Mouse (Mus musculus): ENCODE measurements at regions not wholly inside any gene's neighbourhood (a gene's known extent, or its start where the extent isn't known, plus 50 kb on each side); places are given as distances from the start of the nearest gene placed in this dataset.

DNA sequence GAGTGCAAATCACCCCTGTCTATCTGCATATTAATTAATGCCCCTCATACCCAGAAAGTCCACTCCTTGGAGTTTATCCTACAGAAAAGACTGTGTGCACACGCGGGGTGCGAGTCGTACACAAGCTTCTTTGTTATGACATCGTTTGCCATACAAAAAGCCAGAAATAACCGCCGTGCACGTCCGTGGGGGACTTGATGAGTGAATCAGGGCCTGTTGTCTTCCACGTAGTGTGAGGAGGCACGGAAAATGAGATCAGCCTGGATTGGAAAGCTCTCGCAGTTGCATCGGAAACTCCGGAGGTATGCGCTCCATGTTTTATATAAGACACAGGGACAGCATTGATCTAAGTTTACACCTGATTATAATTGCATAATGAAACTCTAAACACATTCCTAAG lies 120.3 kb downstream of the Etnk1 start:
- no peaks in the 10 kb centered on the region for H3K27me3 ChIP-seq (ENCODE audit: control insufficient read depth, insufficient read depth, insufficient read length)
- H3K79me2 ChIP-seq (ENCODE audit: control insufficient read depth, insufficient read depth), result no peaks in the 10 kb centered on the region
- H3K4me2 ChIP-seq (ENCODE audit: low read depth), result no peak overlapping the region
- no peak overlapping the region for H3K4me3 ChIP-seq
- TF ChIP-seq USF1 (IDR thresholded peaks at IDR 0.05; ENCODE audit: low read depth) (no peak), TCF3 (IDR thresholded peaks at IDR 0.05; ENCODE audit: insufficient read length, low read depth) (no peak), MYOD1 (IDR thresholded peaks at IDR 0.05; ENCODE audit: control insufficient read depth in 1 of 3, insufficient read length in 2 of 3, low read depth in 2 of 3) (no peak), CEBPB (IDR thresholded peaks at IDR 0.05; ENCODE audit: insufficient read depth, poor library complexity, severe bottlenecking) (no peak), REST (IDR thresholded peaks at IDR 0.05; ENCODE audit: insufficient read depth, insufficient read length) (no peak), TCF12 (IDR thresholded peaks at IDR 0.05; ENCODE audit: insufficient read depth, poor library complexity, severe bottlenecking) (no peak), MYOG (IDR thresholded peaks at IDR 0.05; ENCODE audit: control insufficient read depth in 1 of 3, insufficient read depth in 1 of 3, insufficient read length in 2 of 3, low read depth in 2 of 3) (no peak), SRF (IDR thresholded peaks at IDR 0.05; ENCODE audit: control insufficient read depth, insufficient read length, low read depth) (no peak), POLR2AphosphoS2 (IDR thresholded peaks at IDR 0.05; ENCODE audit: insufficient read length, low read depth) (no peak), POLR2A (IDR thresholded peaks at IDR 0.05; ENCODE audit: insufficient read length, low read depth) (no peak)
- no peaks in the 10 kb centered on the region for H3K36me3 ChIP-seq (ENCODE audit: control insufficient read depth, insufficient read depth)
- H3ac ChIP-seq (ENCODE audit: control insufficient read depth, insufficient read length), result no peak overlapping the region

DNA sequence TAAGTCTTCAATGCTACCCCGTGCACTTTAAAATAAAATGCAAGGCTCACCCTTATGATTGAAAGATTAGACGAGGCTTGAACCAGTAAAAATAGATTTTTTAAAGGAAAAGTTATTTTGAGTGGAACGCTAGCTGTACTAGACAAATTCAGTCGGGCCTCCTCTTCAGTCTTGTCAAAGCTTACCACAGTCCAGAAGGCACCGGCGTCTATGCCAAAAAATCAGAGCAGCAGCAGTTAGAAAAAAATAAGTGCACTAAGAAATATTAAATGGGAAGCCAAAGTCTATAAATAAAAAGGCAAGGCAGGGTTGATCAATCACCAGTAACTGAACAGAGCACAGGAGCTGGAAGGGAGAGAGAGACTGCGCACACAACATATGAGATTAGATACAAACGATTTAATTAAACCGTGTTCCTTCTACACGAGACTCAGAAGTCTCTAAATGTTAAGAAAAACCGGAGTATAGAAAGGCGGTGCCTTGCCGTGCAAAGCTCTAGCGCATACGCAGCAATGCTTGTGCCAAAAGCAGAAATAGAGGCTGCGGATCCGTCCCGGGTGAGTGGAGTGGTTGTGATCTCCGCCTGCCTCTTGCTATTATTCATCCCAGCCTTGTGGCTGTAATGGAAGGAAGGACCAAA lies 121.6 kb downstream of the Etnk1 start:
- TF ChIP-seq REST (IDR thresholded peaks at IDR 0.05; ENCODE audit: insufficient read depth, insufficient read length) (no peak), TCF3 (IDR thresholded peaks at IDR 0.05; ENCODE audit: insufficient read length, low read depth) (no peak), SRF (IDR thresholded peaks at IDR 0.05; ENCODE audit: control insufficient read depth, insufficient read length, low read depth) (no peak), CEBPB (IDR thresholded peaks at IDR 0.05; ENCODE audit: insufficient read depth, poor library complexity, severe bottlenecking) (no peak), USF1 (IDR thresholded peaks at IDR 0.05; ENCODE audit: low read depth) (no peak), MYOD1 (IDR thresholded peaks at IDR 0.05; ENCODE audit: control insufficient read depth in 1 of 3, insufficient read length in 2 of 3, low read depth in 2 of 3) (no peak), MYOG (IDR thresholded peaks at IDR 0.05; ENCODE audit: control insufficient read depth in 1 of 3, insufficient read depth in 1 of 3, insufficient read length in 2 of 3, low read depth in 2 of 3) (no peak), POLR2A (IDR thresholded peaks at IDR 0.05; ENCODE audit: insufficient read length, low read depth) (no peak)
- H3K4me3 ChIP-seq, result no peak overlapping the region
- no peaks in the 10 kb centered on the region for H3K27me3 ChIP-seq (ENCODE audit: control insufficient read depth, insufficient read depth, insufficient read length)
- no peaks in the 10 kb centered on the region for H3K79me2 ChIP-seq (ENCODE audit: control insufficient read depth, insufficient read depth)
- no peak overlapping the region for H3K4me2 ChIP-seq (ENCODE audit: low read depth)
- no peak overlapping the region for H3ac ChIP-seq (ENCODE audit: control insufficient read depth, insufficient read length)
- H3K36me3 ChIP-seq (ENCODE audit: control insufficient read depth, insufficient read depth), result no peaks in the 10 kb centered on the region

DNA sequence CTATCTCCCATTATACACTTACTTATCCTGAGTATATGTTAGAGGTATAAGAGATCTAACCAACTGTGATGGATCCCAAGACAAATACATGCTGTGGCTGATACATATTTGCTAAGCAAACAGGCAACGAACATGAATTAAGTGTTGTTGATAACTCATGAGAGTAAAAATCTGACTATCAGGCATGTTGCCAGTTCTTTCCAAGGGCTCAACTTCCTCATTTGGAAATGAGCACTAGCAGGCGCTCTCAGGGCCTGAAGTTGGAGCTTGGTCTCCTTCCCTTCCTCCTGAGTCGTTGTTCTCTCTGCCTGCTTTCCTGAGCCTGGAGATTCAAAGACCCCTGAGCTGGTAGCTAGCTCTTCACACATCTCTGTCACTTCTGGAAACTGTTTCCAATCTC lies 126.6 kb downstream of the Etnk1 start:
- H3K36me3 ChIP-seq (ENCODE audit: control insufficient read depth, insufficient read depth), result no peaks in the 10 kb centered on the region
- TF ChIP-seq MAX (IDR thresholded peaks at IDR 0.05; ENCODE audit: low read depth) (no peak), E2F4 (IDR thresholded peaks at IDR 0.05; ENCODE audit: insufficient read depth) (no peak), TCF3 (IDR thresholded peaks at IDR 0.05; ENCODE audit: insufficient read length, low read depth) (no peak), MYOG (IDR thresholded peaks at IDR 0.05; ENCODE audit: control insufficient read depth in 1 of 3, insufficient read depth in 1 of 3, insufficient read length in 2 of 3, low read depth in 2 of 3) (no peak), SRF (IDR thresholded peaks at IDR 0.05; ENCODE audit: control insufficient read depth, insufficient read length, low read depth) (no peak), CEBPB (IDR thresholded peaks at IDR 0.05; ENCODE audit: insufficient read depth, poor library complexity, severe bottlenecking) (no peak), MYOD1 (IDR thresholded peaks at IDR 0.05; ENCODE audit: control insufficient read depth in 1 of 3, insufficient read length in 2 of 3, low read depth in 2 of 3) (no peak), REST (IDR thresholded peaks at IDR 0.05; ENCODE audit: insufficient read depth, insufficient read length) (no peak), POLR2A (IDR thresholded peaks at IDR 0.05; ENCODE audit: insufficient read length, low read depth) (no peak)
- no peak overlapping the region for H3K4me2 ChIP-seq (ENCODE audit: low read depth)
- no peaks in the 10 kb centered on the region for H3K27me3 ChIP-seq (ENCODE audit: control insufficient read depth, insufficient read depth, insufficient read length)
- no peaks in the 10 kb centered on the region for H3K79me2 ChIP-seq (ENCODE audit: control insufficient read depth, insufficient read depth)
- H3ac ChIP-seq (ENCODE audit: control insufficient read depth, insufficient read length), result no peak overlapping the region
- no peak overlapping the region for H3K4me3 ChIP-seq

DNA sequence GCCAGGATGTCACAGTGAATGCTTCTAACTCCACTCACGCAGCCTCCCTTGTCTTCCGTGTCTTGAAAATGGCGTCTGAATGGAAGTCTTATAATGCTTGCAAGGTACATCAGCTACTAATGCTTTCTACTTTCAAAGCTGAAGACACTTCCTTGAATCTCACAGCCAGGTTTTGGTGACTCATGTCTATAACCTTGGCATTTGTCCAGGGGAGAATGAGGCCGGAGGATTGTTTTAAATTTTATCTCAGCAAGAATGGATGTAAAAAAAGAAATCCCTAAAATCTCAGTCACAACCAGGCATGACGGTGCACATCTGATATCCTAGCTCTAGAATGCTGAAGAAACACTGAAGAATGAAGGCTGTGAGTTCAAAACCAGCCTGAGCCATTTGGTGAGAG lies 131.4 kb downstream of the Etnk1 start:
- TF ChIP-seq TCF12 (IDR thresholded peaks at IDR 0.05; ENCODE audit: insufficient read depth, poor library complexity, severe bottlenecking), result no peak
- no peak for TF ChIP-seq POLR2AphosphoS2 (IDR thresholded peaks at IDR 0.05; ENCODE audit: insufficient read length, low read depth)
- TF ChIP-seq CEBPB (IDR thresholded peaks at IDR 0.05; ENCODE audit: insufficient read depth, poor library complexity, severe bottlenecking), result no peak
- no peak for TF ChIP-seq SRF (IDR thresholded peaks at IDR 0.05; ENCODE audit: control insufficient read depth, insufficient read length, low read depth)
- TF ChIP-seq POLR2A (IDR thresholded peaks at IDR 0.05; ENCODE audit: insufficient read length, low read depth), result no peak
- TF ChIP-seq REST (IDR thresholded peaks at IDR 0.05; ENCODE audit: insufficient read depth, insufficient read length), result no peak
- TF ChIP-seq USF1 (IDR thresholded peaks at IDR 0.05; ENCODE audit: low read depth), result no peak
- no peak for TF ChIP-seq MYOD1 (IDR thresholded peaks at IDR 0.05; ENCODE audit: control insufficient read depth in 1 of 3, insufficient read length in 2 of 3, low read depth in 2 of 3)
- H3K27me3 ChIP-seq (ENCODE audit: control insufficient read depth, insufficient read depth, insufficient read length), result no peaks in the 10 kb centered on the region
- no peak overlapping the region for H3K4me2 ChIP-seq (ENCODE audit: low read depth)
- no peak overlapping the region for H3ac ChIP-seq (ENCODE audit: control insufficient read depth, insufficient read length)
- no peak overlapping the region for H3K4me3 ChIP-seq
- H3K79me2 ChIP-seq (ENCODE audit: control insufficient read depth, insufficient read depth), result no peaks in the 10 kb centered on the region
- H3K36me3 ChIP-seq (ENCODE audit: control insufficient read depth, insufficient read depth), result no peaks in the 10 kb centered on the region

DNA sequence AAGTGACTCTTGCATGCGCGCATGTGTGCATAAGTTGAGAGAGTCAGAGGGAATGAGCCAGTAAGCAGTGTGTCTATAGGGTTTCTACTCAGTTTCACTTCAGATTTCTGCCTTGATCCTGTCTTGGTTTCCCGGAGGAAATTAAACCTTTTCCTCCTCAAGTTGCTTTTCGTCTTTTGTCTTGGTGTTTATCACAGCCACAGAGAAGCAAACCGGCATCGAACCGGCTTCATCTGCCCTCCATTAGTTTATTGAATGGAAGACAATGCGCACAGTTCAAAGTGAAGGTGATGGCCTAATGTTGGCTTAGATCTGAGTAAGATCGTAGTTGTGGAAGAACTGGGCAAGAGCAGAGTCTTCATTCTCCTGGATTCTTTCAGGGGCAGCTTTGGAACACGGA lies 134.4 kb downstream of the Etnk1 start:
- H3K4me2 ChIP-seq (ENCODE audit: low read depth), result no peak overlapping the region

More for the DNA sequence above, 134.4 kb downstream of the Etnk1 start:
- Histone ChIP-seq H3K4me3 (no peak overlapping the region), H3K79me2 (ENCODE audit: control insufficient read depth, insufficient read depth) (no peaks in the 10 kb centered on the region), H3K27me3 (ENCODE audit: control insufficient read depth, insufficient read depth, insufficient read length) (no peaks in the 10 kb centered on the region), H3K36me3 (ENCODE audit: control insufficient read depth, insufficient read depth) (no peaks in the 10 kb centered on the region), H3ac (ENCODE audit: control insufficient read depth, insufficient read length) (no peak overlapping the region)
- no peak for TF ChIP-seq USF1 (IDR thresholded peaks at IDR 0.05; ENCODE audit: low read depth)
- TF ChIP-seq SRF (IDR thresholded peaks at IDR 0.05; ENCODE audit: control insufficient read depth, insufficient read length, low read depth), result no peak
- TF ChIP-seq POLR2A (IDR thresholded peaks at IDR 0.05; ENCODE audit: insufficient read length, low read depth), result no peak
- no peak for TF ChIP-seq MYOD1 (IDR thresholded peaks at IDR 0.05; ENCODE audit: control insufficient read depth in 1 of 3, insufficient read length in 2 of 3, low read depth in 2 of 3)
- TF ChIP-seq TCF3 (IDR thresholded peaks at IDR 0.05; ENCODE audit: insufficient read length, low read depth), result no peak
- no peak for TF ChIP-seq CEBPB (IDR thresholded peaks at IDR 0.05; ENCODE audit: insufficient read depth, poor library complexity, severe bottlenecking)
- no peak for TF ChIP-seq TCF12 (IDR thresholded peaks at IDR 0.05; ENCODE audit: insufficient read depth, poor library complexity, severe bottlenecking)
- no peak for TF ChIP-seq MYOG (IDR thresholded peaks at IDR 0.05; ENCODE audit: control insufficient read depth in 1 of 3, insufficient read depth in 1 of 3, insufficient read length in 2 of 3, low read depth in 2 of 3)
- TF ChIP-seq E2F4 (IDR thresholded peaks at IDR 0.05; ENCODE audit: insufficient read depth), result no peak
- no peak for TF ChIP-seq MAX (IDR thresholded peaks at IDR 0.05; ENCODE audit: low read depth)
- no peak for TF ChIP-seq REST (IDR thresholded peaks at IDR 0.05; ENCODE audit: insufficient read depth, insufficient read length)
- TF ChIP-seq POLR2AphosphoS2 (IDR thresholded peaks at IDR 0.05; ENCODE audit: insufficient read length, low read depth), result no peak
